Mouse (Mus musculus) right cerebral cortex, adult 18-20 months (tissue): Measurements from ENCODE around the gene Snx13.
A peak's percentile ranks its signal among the peaks of the same experiment; 100 is the strongest.

Source experiments
- DNase-seq: peaks from one replicate; pipeline ENCODE4 v3.0.0; 2022; ENCODE audit warnings: mixed read lengths

Snx13 gene

GRCm38 (mm10) chr12:35191698-35192425 lies 144.9 kb downstream of the Snx13 start:
- DNase-seq, result peak; percentile 75

GRCm38 (mm10) chr12:35192426-35192769 lies 145.4 kb downstream of the Snx13 start:
- DNase-seq, result no peak
